Mouse (Mus musculus) adipose tissue, adult 10 weeks (tissue): ENCODE data around the gene Eif4g2. TPM values are rescaled to one million over a fixed set of nuclear protein-coding genes. Genes with fewer than 3 reads are reported as not detected.

ENCODE experiments used
- polyA plus RNA-seq: library from polyadenylated mRNA; stranded (reverse); fragments of 350-450 nt; fragmentation: Illumina TruSeq; extraction: RNeasy Lipid Tissue Mini Kit (QIAGEN cat#74804); gene quantifications from one replicate; pipeline ENCODE4 v1.2.3, GENCODE M21; 2014; ENCODE audit warnings: low read depth, low replicate concordance

Eif4g2 gene
- 389 TPM for polyA plus RNA-seq

DNA sequence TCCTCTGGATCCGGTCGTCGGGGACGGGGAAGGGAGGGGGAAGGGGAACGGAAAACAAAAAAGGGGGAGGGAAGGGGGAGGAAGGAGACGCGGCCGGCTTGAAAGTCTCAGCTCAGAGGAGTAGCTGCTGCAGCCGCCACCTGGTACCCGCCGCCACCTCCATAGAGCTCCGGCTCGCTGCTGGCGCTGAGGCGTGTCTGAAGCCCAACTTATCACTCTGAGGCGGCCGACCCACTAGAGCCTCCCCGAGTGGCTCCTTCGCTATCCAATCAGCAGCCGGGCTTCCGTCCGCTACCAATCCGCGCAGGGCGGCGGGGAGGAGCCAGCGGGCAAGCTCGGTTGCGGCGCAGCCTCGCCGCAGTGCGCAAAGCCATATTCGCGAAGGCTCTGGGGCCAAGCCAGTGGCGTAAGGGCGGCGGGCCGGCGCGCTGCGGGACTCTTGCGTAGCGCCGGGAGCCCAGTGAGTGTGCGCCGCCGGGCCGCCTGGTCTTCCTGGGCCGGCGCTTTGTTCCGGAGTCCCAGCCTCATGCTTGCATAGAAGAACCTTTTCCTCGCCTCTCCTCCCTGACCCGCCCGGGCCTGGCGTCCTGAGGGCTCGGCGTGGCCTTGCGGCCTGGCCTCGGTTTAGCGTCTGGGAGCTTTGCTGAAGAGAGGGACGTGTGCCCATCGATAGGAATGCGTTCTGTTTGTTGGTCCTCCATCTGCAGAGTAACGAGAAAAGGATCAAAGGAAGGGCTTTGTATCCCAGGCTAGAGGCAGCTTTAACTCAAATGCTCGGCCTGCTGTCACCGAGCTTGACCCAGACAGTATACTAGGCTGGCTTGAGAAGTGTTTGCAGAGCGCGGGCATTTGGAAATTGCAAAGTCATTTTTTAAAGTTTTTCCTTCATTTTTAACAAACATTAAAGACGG is at the start of gene Eif4g2:
TSS of gene Eif4g2 (minus strand) at position 209 of the 911 bp plus-strand sequence.

DNA sequence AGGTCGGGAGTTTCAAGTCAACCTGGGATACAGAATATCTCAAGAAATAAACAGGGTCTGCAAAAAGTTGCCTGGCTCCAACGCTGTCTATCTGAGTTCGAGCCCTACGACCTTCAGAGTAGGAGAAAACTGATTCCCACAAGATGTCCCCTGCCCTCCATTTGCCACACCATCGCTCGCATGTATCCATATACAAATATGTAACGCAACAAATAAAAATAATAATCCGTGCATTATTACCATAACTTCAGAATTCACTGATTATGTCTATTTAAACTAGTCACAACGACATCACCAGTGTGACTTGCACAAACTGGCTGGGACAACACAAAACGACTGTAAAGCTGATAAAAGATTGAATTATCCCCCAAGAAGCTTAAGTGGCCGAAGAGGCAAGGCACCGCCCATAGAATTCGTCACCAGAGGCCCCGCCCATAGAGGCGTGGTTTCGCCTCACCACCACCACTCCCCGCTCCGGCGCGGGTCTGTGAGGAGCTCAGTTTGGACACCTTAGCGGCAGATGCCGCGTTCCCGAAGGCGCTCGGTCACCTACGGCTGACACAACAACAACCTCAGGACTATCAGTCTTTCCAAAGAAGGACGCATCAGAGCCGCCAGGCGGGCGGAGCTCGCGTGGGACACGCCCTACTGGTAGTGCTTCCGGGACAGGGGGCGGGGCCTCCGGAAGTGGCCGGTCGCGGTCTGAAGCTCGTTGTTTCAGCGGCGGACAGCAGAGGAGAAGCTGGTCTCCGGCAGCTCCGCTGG is 54.4 kb downstream of the Eif4g2 start, which contains the start of gene Ctr9:
TSS of gene Ctr9 (plus strand) at position 671 of the 765 bp plus-strand sequence.

Other genes starting within 250 kb of the Eif4g2 start
- 35.3 TPM for gene Rnf141, start 238.6 kb downstream of the Eif4g2 start, polyA plus RNA-seq
- 26.7 TPM for gene Lyve1, start 219.8 kb downstream of the Eif4g2 start, polyA plus RNA-seq
- gene Mrvi1, start 100.6 kb downstream of the Eif4g2 start, polyA plus RNA-seq: 17.5 TPM
- gene Ctr9, start 54.1 kb downstream of the Eif4g2 start, polyA plus RNA-seq: 24.5 TPM